Mouse (Mus musculus): Measurements from ENCODE around the gene Susd6. TPM values are rescaled to one million over a fixed set of nuclear protein-coding genes. Genes with fewer than 3 reads are reported as not detected.

The Susd6 gene
- total and polyA plus RNA-seq, 3 experiments, result 29.6 to 135 (median 66.6) TPM

- Histone ChIP-seq H3K36me3 (replicated peaks) (peaks cover 67% of the 10 kb centered on the region), H3K9me3 (replicated peaks) (no peaks in the 10 kb centered on the region), H3K4me3 (ENCODE audit: low read depth, low read length) (no peak overlapping the region), H3K4me1 (ENCODE audit: insufficient read depth, low read depth, low read length) (peaks cover 58% of the 10 kb centered on the region), H3K27me3 (ENCODE audit: insufficient read depth, low read length) (no peaks in the 10 kb centered on the region)
- no peak for TF ChIP-seq GATA1 (IDR thresholded peaks at IDR 0.05; ENCODE audit: borderline replicate concordance, low read length)
- ATAC-seq (ENCODE audit: extremely low read depth, insufficient number of reproducible peaks, low FRiP score, poor library complexity, severe bottlenecking) (no peak), DNase-seq (ENCODE audit: low spot score) (no peak)
Observed at GRCm38 (mm10) chr12:80842609-80843008, 52.3 kb downstream of the Susd6 start.

DNA sequence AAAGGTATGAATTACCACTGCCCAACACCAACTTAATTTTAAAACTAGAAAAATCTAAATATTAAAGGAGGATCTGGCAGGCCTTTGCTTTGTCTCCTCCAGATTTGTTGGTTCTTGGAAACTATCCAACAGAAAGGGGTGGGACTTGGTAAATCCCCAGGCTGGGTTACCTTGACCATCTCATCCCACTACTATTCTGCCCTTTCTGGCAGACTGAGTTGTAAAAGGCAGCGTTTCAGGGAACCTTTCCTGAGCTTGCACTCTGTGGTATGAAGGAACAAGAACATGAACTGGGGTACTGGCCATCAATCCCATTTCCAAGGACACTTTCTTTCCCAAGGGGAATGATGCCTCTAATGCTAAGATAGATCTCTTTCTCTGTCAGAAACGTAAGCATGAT, 52.9 kb downstream of the Susd6 start:
- no peaks in the 10 kb centered on the region for H3K9me3 ChIP-seq (replicated peaks)
- DNase-seq (ENCODE audit: low spot score) (no peak), ATAC-seq (ENCODE audit: extremely low read depth, insufficient number of reproducible peaks, low FRiP score, poor library complexity, severe bottlenecking) (no peak)
- H3K27me3 ChIP-seq (ENCODE audit: insufficient read depth, low read length), result no peaks in the 10 kb centered on the region
- H3K4me3 ChIP-seq (ENCODE audit: low read depth, low read length), result no peak overlapping the region
- H3K36me3 ChIP-seq (replicated peaks), result peaks cover 67% of the 10 kb centered on the region
- no peak for TF ChIP-seq GATA1 (IDR thresholded peaks at IDR 0.05; ENCODE audit: borderline replicate concordance, low read length)
- TF ChIP-seq GATA2 (IDR thresholded peaks at IDR 0.05; ENCODE audit: borderline replicate concordance, low read depth, low read length), result no peak
- no peak for TF ChIP-seq CTCF (IDR thresholded peaks at IDR 0.05; ENCODE audit: low read depth, low read length)
- no peak for TF ChIP-seq TAL1 (conservative IDR thresholded peaks at IDR 0.05; ENCODE audit: low read depth, low read length)
- no peak for TF ChIP-seq POLR2AphosphoS5 (IDR thresholded peaks at IDR 0.05; ENCODE audit: insufficient replicate concordance, low read depth, low read length)
- peaks cover 58% of the 10 kb centered on the region for H3K4me1 ChIP-seq (ENCODE audit: insufficient read depth, low read depth, low read length)

GRCm38 (mm10) chr12:80843651-80844444, 53.5 kb downstream of the Susd6 start:
- H3K27me3 ChIP-seq (ENCODE audit: insufficient read depth, low read length), result no peaks in the 10 kb centered on the region
- DNase-seq (ENCODE audit: low spot score) (no peak), ATAC-seq (ENCODE audit: extremely low read depth, insufficient number of reproducible peaks, low FRiP score, poor library complexity, severe bottlenecking) (no peak)
- H3K4me1 ChIP-seq (ENCODE audit: insufficient read depth, low read depth, low read length), result peaks cover 55% of the 10 kb centered on the region
- TF ChIP-seq GATA1 (IDR thresholded peaks at IDR 0.05; ENCODE audit: borderline replicate concordance, low read length), result no peak
- H3K4me3 ChIP-seq (ENCODE audit: low read depth, low read length), result no peak overlapping the region
- H3K9me3 ChIP-seq (replicated peaks), result no peaks in the 10 kb centered on the region
- peaks cover 62% of the 10 kb centered on the region for H3K36me3 ChIP-seq (replicated peaks)

DNA sequence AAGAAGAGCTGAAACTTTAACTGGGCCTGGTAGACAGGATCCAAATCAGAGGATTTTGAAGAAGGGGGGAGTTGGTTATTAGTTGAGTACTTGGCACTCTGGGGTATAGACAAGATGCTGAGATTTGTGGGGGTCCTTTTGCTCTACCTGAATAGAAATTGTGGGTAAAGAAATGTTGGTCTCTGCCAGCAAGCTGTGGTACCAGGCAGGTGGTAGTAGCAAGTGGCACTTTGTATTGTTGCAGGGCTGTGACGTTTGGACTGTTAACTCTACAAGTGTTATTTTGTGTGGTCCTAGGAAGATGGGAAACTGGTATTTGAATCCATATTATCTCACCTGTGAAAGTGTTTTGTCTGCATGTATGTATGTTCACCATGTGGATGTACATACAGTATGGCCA, 55.6 kb downstream of the Susd6 start:
- no peak for DNase-seq (ENCODE audit: low spot score)
- H3K36me3 ChIP-seq (replicated peaks), result peaks cover 51% of the 10 kb centered on the region
- H3K9me3 ChIP-seq (replicated peaks), result no peaks in the 10 kb centered on the region
- peaks cover 47% of the 10 kb centered on the region for H3K4me1 ChIP-seq (ENCODE audit: insufficient read depth, low read depth, low read length)
- no peak for ATAC-seq (ENCODE audit: extremely low read depth, insufficient number of reproducible peaks, low FRiP score, poor library complexity, severe bottlenecking)
- TF ChIP-seq POLR2AphosphoS5 (IDR thresholded peaks at IDR 0.05; ENCODE audit: insufficient replicate concordance, low read depth, low read length), result no peak
- no peak for TF ChIP-seq TAL1 (conservative IDR thresholded peaks at IDR 0.05; ENCODE audit: low read depth, low read length)
- TF ChIP-seq GATA2 (IDR thresholded peaks at IDR 0.05; ENCODE audit: borderline replicate concordance, low read depth, low read length), result no peak
- TF ChIP-seq GATA1 (IDR thresholded peaks at IDR 0.05; ENCODE audit: borderline replicate concordance, low read length), result no peak
- no peak for TF ChIP-seq CTCF (IDR thresholded peaks at IDR 0.05; ENCODE audit: low read depth, low read length)
- H3K4me3 ChIP-seq (ENCODE audit: low read depth, low read length), result no peak overlapping the region
- H3K27me3 ChIP-seq (ENCODE audit: insufficient read depth, low read length), result no peaks in the 10 kb centered on the region

GRCm38 (mm10) chr12:80846861-80847268, 56.6 kb downstream of the Susd6 start:
- no peaks in the 10 kb centered on the region for H3K27me3 ChIP-seq (ENCODE audit: insufficient read depth, low read length)
- peaks cover 54% of the 10 kb centered on the region for H3K36me3 ChIP-seq (replicated peaks)
- DNase-seq (ENCODE audit: low spot score), result peak; percentile 26
- no peak overlapping the region for H3K4me3 ChIP-seq (ENCODE audit: low read depth, low read length)
- no peak for TF ChIP-seq GATA1 (IDR thresholded peaks at IDR 0.05; ENCODE audit: borderline replicate concordance, low read length)
- ATAC-seq (ENCODE audit: extremely low read depth, insufficient number of reproducible peaks, low FRiP score, poor library complexity, severe bottlenecking), result peak; percentile 45
- no peaks in the 10 kb centered on the region for H3K9me3 ChIP-seq (replicated peaks)
- H3K4me1 ChIP-seq (ENCODE audit: insufficient read depth, low read depth, low read length), result peaks cover 49% of the 10 kb centered on the region

- Histone ChIP-seq H3K4me1 (ENCODE audit: insufficient read depth, low read depth, low read length) (peaks cover 46% of the 10 kb centered on the region), H3K9me3 (replicated peaks) (no peaks in the 10 kb centered on the region), H3K4me3 (ENCODE audit: low read depth, low read length) (no peak overlapping the region), H3K27me3 (ENCODE audit: insufficient read depth, low read length) (no peaks in the 10 kb centered on the region), H3K36me3 (replicated peaks) (peaks cover 58% of the 10 kb centered on the region)
- ATAC-seq (ENCODE audit: extremely low read depth, insufficient number of reproducible peaks, low FRiP score, poor library complexity, severe bottlenecking), result no peak
- DNase-seq (ENCODE audit: low spot score), result no peak
- TF ChIP-seq GATA2 (IDR thresholded peaks at IDR 0.05; ENCODE audit: borderline replicate concordance, low read depth, low read length) (no peak), CTCF (IDR thresholded peaks at IDR 0.05; ENCODE audit: low read depth, low read length) (no peak), TAL1 (conservative IDR thresholded peaks at IDR 0.05; ENCODE audit: low read depth, low read length) (no peak), GATA1 (IDR thresholded peaks at IDR 0.05; ENCODE audit: borderline replicate concordance, low read length) (no peak), POLR2AphosphoS5 (IDR thresholded peaks at IDR 0.05; ENCODE audit: insufficient replicate concordance, low read depth, low read length) (no peak)
Observed at GRCm38 (mm10) chr12:80852001-80852400, 61.7 kb downstream of the Susd6 start.

GRCm38 (mm10) chr12:80853737-80854136, 63.4 kb downstream of the Susd6 start:
- Histone ChIP-seq H3K4me3 (ENCODE audit: low read depth, low read length) (no peak overlapping the region), H3K4me1 (ENCODE audit: insufficient read depth, low read depth, low read length) (peaks cover 36% of the 10 kb centered on the region), H3K27me3 (ENCODE audit: insufficient read depth, low read length) (no peaks in the 10 kb centered on the region), H3K9me3 (replicated peaks) (no peaks in the 10 kb centered on the region), H3K36me3 (replicated peaks) (peaks cover 57% of the 10 kb centered on the region)
- DNase-seq (ENCODE audit: low spot score), result no peak
- ATAC-seq (ENCODE audit: extremely low read depth, insufficient number of reproducible peaks, low FRiP score, poor library complexity, severe bottlenecking), result no peak
- no peak for TF ChIP-seq POLR2AphosphoS5 (IDR thresholded peaks at IDR 0.05; ENCODE audit: insufficient replicate concordance, low read depth, low read length)
- TF ChIP-seq GATA1 (IDR thresholded peaks at IDR 0.05; ENCODE audit: borderline replicate concordance, low read length), result no peak
- TF ChIP-seq CTCF (IDR thresholded peaks at IDR 0.05; ENCODE audit: low read depth, low read length), result no peak
- TF ChIP-seq GATA2 (IDR thresholded peaks at IDR 0.05; ENCODE audit: borderline replicate concordance, low read depth, low read length), result no peak
- TF ChIP-seq TAL1 (conservative IDR thresholded peaks at IDR 0.05; ENCODE audit: low read depth, low read length), result no peak

All from G1E (cell line).